In genomic region chr11:108025726-108026425, GRCm38 (mm10) we compare ENCODE assay signal across 9 mouse cellular contexts.
A peak's percentile ranks its signal among the peaks of the same experiment; 100 is the strongest.
DNase-seq lines count a peak whose midpoint lies in the region; ATAC-seq and TF ChIP-seq lines count a peak whose summit lies in the region.
"Had no signal": no experiment of that assay in that cellular context is flagged by ENCODE, and none has a peak within 500 bp of the region (broad histone marks: within the 10 kb centered on the region; RNA-seq: fewer than 3 reads in every experiment).

No protein-coding gene starts in this region.

- no peaks in the 10 kb centered on the region; a peak in 1 of 4 replicates for H3K36me3 ChIP-seq in MEL (ENCODE audit: control insufficient read depth in 1 of 2, insufficient read depth in 2 of 2, low read length in 2 of 2)
- no peaks in the 10 kb centered on the region for H3K36me3 ChIP-seq in midbrain, embryonic 15.5 days (replicated peaks)
- H3K36me3 ChIP-seq: midbrain, embryonic 12.5 days had no signal

- H3K79me2 ChIP-seq in MEL (ENCODE audit: control insufficient read depth, insufficient read depth, low read length, poor library complexity): no peaks in the 10 kb centered on the region

- H3K4me2 ChIP-seq in midbrain, embryonic 15.5 days: no peak overlapping the region
- H3K4me2 ChIP-seq: midbrain, embryonic 12.5 days had no signal

- peak; percentile 13 for DNase-seq in CD4-positive, CD25-positive, alpha-beta regulatory T cell, adult 2 months (ENCODE audit: low read depth, low spot score)
- DNase-seq in MEL (ENCODE audit: low read depth, low spot score): peak; percentile 31
- DNase-seq in cerebellum, postnatal 14 days: peak; percentile 81 to 86
- DNase-seq in heart, postnatal 10 days: peak; percentile 73 to 81
- DNase-seq in layer of hippocampus, postnatal 14 days (ENCODE audit: low spot score in 2 of 2): peak; percentile 52 to 72
- DNase-seq in urinary bladder, postnatal 4 days (ENCODE audit: low spot score in 2 of 2): peak; percentile 33 to 59

- no peak overlapping the region for H3K9ac ChIP-seq in MEL (ENCODE audit: control insufficient read depth, low read depth, low read length, poor library complexity, severe bottlenecking)
- H3K9ac ChIP-seq in midbrain, embryonic 15.5 days: no peak overlapping the region
- H3K9ac ChIP-seq: midbrain, embryonic 12.5 days had no signal

- TF ChIP-seq CTCF in MEL (IDR thresholded peaks at IDR 0.05 in 2 of 3, conservative IDR thresholded peaks at IDR 0.05 in 1 of 3; ENCODE audit: control insufficient read depth in 1 of 3, insufficient read depth in 1 of 3, low read depth in 2 of 3, low read length in 3 of 3, poor library complexity in 1 of 3, severe bottlenecking in 1 of 3): peak; percentile 25 to 61 (median 30); a peak in 4 of 6 replicates

- H3K27ac ChIP-seq in MEL (ENCODE audit: control insufficient read depth, low read depth, low read length): no peak overlapping the region
- H3K27ac ChIP-seq in midbrain, embryonic 15.5 days: no peak overlapping the region
- H3K27ac ChIP-seq: midbrain, embryonic 12.5 days had no signal

- H3K4me1 ChIP-seq in MEL (ENCODE audit: control insufficient read depth in 1 of 2, insufficient read depth in 2 of 2, low read length in 2 of 2): no peaks in the 10 kb centered on the region; a peak in 1 of 4 replicates
- no peaks in the 10 kb centered on the region for H3K4me1 ChIP-seq in midbrain, embryonic 15.5 days
- H3K4me1 ChIP-seq: midbrain, embryonic 12.5 days had no signal

- TF ChIP-seq RAD21 in MEL (IDR thresholded peaks at IDR 0.05; ENCODE audit: low read depth, low read length): peak; percentile 72

- H3K4me3 ChIP-seq in MEL (ENCODE audit: control insufficient read depth in 1 of 2, insufficient read depth in 1 of 2, low read depth in 2 of 2, low read length in 2 of 2): no peak overlapping the region
- no peak overlapping the region for H3K4me3 ChIP-seq in midbrain, embryonic 15.5 days
- H3K4me3 ChIP-seq: midbrain, embryonic 12.5 days had no signal

- WGBS in midbrain, embryonic 15.5 days: 59% methylated on average over 7 of the region's 7 CpGs

- no peaks in the 10 kb centered on the region for H3K27me3 ChIP-seq in MEL (ENCODE audit: control insufficient read depth in 1 of 2, insufficient read depth in 2 of 2, low read length in 2 of 2)
- no peaks in the 10 kb centered on the region for H3K27me3 ChIP-seq in midbrain, embryonic 15.5 days (replicated peaks)
- H3K27me3 ChIP-seq: midbrain, embryonic 12.5 days had no signal

- H3K9me3 ChIP-seq in MEL (replicated peaks; ENCODE audit: insufficient read depth, low read length): no peaks in the 10 kb centered on the region
- no peaks in the 10 kb centered on the region for H3K9me3 ChIP-seq in midbrain, embryonic 15.5 days
- H3K9me3 ChIP-seq: midbrain, embryonic 12.5 days had no signal

- intact Hi-C loops in heart, postnatal 10 days (cut with DNase I): loop anchor here (1.0 to 5.0 kb wide), 2 partner anchors 352 to 391 kb away; no protein-coding TSS in a partner anchor

- no peak for TF ChIP-seq POLR2A in MEL (IDR thresholded peaks at IDR 0.05; ENCODE audit: control insufficient read depth in 1 of 2, insufficient read depth in 1 of 2, low read depth in 1 of 2, low read length in 2 of 2, poor library complexity in 1 of 2)

- no peak for ATAC-seq in CD4-positive, CD25-positive, alpha-beta regulatory T cell, adult 4 months
- 0 out of 2 replicates have a peak, but pooled peaks have one; percentile 42 for ATAC-seq in midbrain, embryonic 15.5 days (replicated peaks)

- no peak for TF ChIP-seq EP300 in MEL (IDR thresholded peaks at IDR 0.05; ENCODE audit: low read depth in 1 of 2, low read length in 2 of 2)

TF ChIP-seq in MEL, 35 proteins besides CTCF, POLR2A, EP300 and RAD21:
- TF ChIP-seq CHD1 (IDR thresholded peaks at IDR 0.05; ENCODE audit: low read depth, low read length) (no peak), USF1 (IDR thresholded peaks at IDR 0.05; ENCODE audit: low read depth, low read length) (no peak), GATA1 (IDR thresholded peaks at IDR 0.05; ENCODE audit: low read depth, low read length) (no peak), KAT2A (conservative IDR thresholded peaks at IDR 0.05; ENCODE audit: low read depth, low read length) (no peak), ZMIZ1 (IDR thresholded peaks at IDR 0.05; ENCODE audit: low read depth, low read length) (no peak), NELFE (IDR thresholded peaks at IDR 0.05; ENCODE audit: low read depth, low read length) (no peak), SMC3 (IDR thresholded peaks at IDR 0.05; ENCODE audit: low read depth, low read length) (peak; percentile 61), ZC3H11A (IDR thresholded peaks at IDR 0.05; ENCODE audit: low read depth, low read length) (peak; percentile 39; the same call in 1 of the 2 replicates), ETS1 (IDR thresholded peaks at IDR 0.05; ENCODE audit: low read depth, low read length) (no peak), POLR2AphosphoS2 (IDR thresholded peaks at IDR 0.05; ENCODE audit: low read length) (no peak)

Comparison
In these comparisons a context has a peak if more than half of its experiments do, and no peak if none do; other contexts are left out.
1. DNase-seq: peak in every context shown above with its lines; median percentile 84 in cerebellum, postnatal 14 days; 77 in heart, postnatal 10 days; 62 in layer of hippocampus, postnatal 14 days; 46 in urinary bladder, postnatal 4 days; 31 in MEL; 13 in CD4-positive, CD25-positive, alpha-beta regulatory T cell, adult 2 months.